Mouse (Mus musculus) testis, adult 2 months (tissue): ENCODE data around the gene Cox19.

Experiments
- CTCF ChIP-seq: fragments of 200-500 bp; IDR thresholded peaks from 2 replicates; pipeline ENCODE4 v1.5.1; 2012; ENCODE audit warnings: low read depth, mild to moderate bottlenecking, inconsistent platforms, low read length, moderate library complexity; ENCODE audit not compliant: control insufficient read depth, insufficient read depth, insufficient replicate concordance
- POLR2A ChIP-seq: fragments of 200-500 bp; IDR thresholded peaks from 2 replicates; pipeline ENCODE4 v1.6.1; 2012; ENCODE audit warnings: low read depth, mild to moderate bottlenecking, inconsistent platforms, low read length, moderate library complexity; ENCODE audit not compliant: control insufficient read depth

DNA sequence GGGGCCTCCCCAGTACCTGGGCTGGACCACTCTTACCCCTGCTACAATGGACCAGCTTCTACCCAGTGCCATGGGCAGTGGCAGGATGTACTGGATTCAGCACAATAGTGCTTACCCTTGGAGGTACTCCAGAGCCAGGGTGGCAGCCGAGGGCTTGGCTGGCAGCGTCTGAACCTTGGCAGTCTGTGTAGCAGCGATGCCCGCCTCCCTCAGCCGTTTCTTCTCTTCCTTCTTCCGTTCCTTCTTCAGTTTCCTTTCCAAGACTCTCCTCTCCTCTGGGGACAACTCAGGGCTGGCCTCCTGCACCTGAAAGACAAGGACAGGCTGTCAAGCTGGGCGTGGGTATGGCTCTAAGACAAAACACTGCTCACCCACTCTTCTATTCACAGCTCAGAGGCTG, 12.6 kb upstream of the Cox19 start:
- no peak for TF ChIP-seq POLR2A
- no peak for TF ChIP-seq CTCF
